Mouse (Mus musculus) frontal cortex, adult 2 months (tissue): ENCODE measurements around the gene Cog8. TPM values are rescaled to one million over a fixed set of nuclear protein-coding genes. Genes with fewer than 3 reads are reported as not detected.

Experiments used
- DNase-seq, 2 experiments: peaks; one replicate each; pipeline ENCODE4 v3.0.0; 2022; ENCODE audit warnings: low spot score in 1 of 2; ENCODE audit errors: extremely low spot score in 1 of 2
- polyA plus RNA-seq: library from polyadenylated mRNA; depleted of rRNA; stranded (reverse); fragments of >200 nt; gene quantifications from 2 replicates; pipeline ENCODE4 v1.2.3, GENCODE M21; 2012; rRNA removed

Gene Cog8
- 34.5 and 35.6 TPM in 2 replicates for polyA plus RNA-seq

DNA sequence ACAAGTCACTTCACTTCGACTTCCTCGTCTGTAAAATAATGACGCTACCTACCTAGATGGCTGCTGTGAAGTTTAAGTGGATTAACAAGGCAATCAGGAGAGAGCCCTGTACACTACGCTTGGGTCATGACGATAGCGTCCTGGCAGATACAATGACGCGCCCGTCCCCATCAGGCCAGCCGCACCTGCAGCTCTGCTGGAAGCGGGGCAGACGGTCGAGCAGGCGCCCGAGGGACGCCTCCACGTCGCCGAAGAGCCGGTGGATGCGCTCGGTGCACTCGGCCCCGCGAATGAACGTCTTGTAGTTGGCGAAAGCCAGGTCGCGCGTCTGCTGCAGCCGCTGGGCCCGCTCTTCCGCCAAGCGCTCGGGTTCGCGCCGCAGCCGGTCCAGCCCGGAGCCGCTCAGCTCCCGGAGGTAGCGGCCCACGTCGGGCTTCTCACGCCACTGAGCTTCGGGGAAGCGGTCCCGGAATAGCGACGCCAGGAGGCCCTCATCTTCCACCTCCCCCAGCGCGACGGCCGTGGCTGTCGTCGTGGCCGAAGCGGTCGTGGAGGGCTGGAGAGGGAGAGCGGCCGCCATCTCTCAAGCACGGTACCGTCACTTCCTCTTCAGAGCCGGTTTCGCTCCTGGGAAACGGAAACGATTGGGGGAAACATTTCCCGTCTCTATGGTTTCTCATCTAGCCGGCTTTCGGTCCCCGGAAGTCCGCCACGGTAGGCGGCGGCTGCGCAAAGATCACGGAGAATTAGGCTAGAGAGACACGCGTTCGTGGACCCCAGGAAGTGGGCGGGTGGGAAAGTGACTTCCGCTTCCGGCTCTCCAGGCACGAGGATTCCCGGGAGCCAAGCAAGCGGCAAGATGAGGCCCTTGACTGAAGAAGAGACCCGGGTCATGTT, at the start of gene Cog8, which contains the start of gene Nip7:
Gene Cog8 (minus strand): TSS at position 614 of the 897 bp plus-strand sequence.
Gene Nip7 (plus strand): TSS at position 802 of the 897 bp plus-strand sequence.
- DNase-seq = peak; percentile 97 to 98

DNA sequence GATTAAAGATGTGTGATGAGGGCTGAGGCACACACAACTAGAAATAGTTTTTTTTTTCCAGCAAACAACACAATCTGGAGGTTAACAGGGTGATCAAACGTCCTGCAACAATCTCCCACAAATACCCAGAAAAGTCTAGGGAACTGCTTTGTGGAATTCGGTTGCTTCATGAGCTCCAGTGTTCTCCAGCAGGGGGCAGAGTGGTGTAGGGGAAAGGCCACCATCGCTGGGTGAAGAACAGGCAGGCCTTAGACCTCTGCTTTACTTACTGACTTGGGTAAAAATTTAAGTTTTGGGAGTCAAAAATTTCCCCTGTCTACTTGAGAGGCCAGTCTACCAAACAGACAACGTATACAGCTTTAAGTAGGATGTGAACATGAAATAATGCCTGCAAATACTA, 48.1 kb upstream of the Cog8 start:
- peak in 1 of 2 experiments; percentile 89 for DNase-seq

DNA sequence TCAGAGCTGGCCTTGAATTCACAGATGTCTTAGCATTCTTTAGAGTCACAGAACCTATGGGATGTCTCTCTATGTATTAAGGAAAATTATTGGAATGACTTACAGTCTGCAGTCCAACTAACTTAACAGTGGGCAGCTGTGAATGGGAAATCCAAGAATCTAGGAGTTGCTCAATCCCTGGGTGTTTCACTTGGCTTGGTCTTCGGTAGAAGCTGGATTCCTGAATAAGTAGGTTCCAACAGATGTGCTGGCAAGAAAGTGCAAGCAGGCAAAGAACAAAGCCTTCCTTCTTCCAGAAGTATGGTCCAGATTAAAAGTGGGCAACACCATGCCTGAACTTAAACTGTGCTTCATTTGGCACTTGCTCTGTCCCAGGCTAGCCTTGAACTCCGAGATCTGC, 44.1 kb upstream of the Cog8 start:
- no peak for DNase-seq

DNA sequence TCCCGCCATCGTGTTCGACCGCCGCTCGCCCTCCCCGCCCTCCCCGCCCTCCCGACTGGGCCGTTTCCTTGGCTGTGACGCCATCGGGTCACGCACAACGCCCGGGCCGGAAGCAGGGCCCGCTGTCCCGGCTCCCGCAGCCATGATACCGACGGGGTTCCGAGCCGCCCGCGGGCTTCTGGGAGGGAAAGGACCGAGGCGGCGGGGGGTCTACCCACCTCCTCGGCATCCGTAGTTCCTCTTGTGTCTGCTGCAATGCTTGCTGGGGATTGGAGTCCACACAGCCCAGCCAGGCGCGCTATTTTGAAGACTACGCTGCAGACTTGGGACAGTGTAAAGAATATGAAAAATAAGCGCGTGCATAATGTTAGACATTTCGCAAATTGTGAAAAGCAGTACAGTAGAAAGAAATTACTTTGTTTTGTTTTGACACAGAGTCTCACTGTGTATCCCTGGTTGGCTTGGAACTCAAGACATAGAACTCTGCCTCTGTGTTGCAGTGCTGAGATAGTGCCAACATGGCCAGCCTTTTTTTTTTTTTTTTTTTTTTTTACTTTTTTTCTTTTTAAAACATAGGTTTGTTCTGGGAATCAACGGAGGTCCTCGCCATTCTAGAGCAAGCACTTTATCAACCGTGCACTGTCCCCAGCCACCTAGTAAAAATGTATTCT, 40.0 kb upstream of the Cog8 start, which contains the start of gene Terf2:
Gene Terf2 (minus strand): TSS at position 182 of the 671 bp plus-strand sequence.
- peak; percentile 94 to 96 for DNase-seq

DNA sequence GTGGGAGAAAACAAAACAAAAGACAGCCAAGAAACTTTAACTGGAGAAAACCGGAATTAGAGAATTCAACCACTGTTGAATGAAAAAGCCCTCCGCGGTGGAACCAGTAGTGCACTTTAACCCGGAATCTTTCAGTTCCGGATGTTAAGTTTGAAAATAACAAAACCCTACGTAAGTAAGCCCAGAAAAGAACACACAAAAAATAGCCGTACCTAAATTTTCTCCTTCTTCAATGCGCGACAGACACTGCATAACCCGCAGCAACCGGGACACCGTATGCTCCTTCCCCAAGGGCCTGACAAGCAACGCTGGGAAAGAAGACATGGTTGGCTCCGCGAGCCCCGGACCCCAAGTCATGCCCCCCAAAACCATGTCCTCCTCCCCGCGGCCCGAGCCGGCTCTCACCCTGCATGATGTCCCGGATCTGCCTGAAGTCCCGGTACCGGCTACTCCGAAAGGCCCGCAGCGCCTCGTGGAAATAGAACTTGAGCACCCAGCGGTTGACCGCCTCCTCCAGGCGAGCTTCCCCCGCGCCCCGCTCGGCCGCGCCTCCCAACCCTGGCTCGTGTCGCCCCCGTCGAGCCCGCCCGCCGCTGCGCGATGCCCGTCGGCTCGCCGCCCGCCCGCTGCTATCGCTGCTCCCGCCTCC, 39.4 kb upstream of the Cog8 start:
- peak in 1 of 2 experiments; percentile 16 for DNase-seq

DNA sequence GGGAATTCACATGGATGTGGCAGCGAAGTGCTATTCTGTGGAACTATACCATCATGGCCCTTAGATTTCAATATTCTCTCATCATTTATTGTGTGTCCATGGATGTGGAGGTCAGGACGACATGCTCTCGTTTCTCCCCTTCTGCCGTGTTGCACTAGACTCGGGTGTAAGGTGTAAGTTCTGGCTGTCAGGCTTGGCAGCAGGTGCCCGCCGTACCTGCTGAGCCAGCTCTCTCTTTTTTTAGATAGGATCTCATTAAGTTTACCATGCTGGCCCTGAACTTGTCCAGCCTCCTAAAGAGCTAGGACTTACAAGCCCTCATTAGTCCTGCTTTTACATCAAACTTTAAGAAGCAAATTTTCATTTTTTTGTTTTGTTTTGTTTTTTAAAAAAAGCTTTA, 34.0 kb upstream of the Cog8 start:
- DNase-seq = no peak

DNA sequence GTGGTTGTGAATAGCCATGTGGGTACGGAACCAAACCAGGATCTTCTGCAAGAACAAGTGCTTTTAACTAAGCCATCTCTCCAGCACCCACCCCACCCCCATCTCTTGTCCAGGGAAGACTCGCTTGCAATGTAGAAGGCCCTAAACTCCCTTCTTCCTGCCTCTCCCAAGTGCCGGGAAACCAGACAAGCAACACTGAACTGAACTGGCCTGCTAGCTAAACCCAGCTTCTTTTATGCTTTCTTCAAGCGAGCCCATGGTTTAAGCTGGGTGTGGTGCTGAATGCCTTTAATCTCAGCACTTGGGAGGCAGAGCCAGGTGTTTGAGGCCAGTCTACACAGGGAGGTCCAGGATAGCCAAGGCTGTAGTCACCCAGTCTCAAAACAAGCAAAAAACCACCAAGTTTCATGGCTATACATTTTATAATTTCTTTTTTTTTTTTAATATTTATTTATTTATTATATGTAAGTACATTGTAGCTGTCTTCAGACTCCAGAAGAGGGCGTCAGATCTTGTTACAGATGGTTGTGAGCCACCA, 32.1 kb upstream of the Cog8 start:
- DNase-seq = no peak

DNA sequence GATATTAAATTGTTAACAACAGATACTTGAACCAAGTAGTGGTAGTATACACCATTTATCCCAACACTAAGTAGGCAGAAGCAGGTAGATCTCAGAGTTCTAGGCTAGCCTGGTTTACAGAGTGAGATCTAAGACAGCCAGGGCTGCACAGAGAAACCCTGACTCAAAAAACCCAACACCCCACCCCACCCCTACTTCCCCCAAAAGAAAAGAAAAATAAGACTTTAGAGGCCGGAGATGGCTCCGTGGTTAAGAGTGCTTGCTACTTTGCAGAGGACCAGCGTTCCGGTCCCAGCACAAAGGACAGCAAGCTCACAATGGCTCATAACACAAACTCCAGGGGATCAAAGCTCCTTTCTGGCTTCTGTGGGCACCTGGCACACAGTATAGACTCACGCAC, 29.5 kb upstream of the Cog8 start:
- no peak for DNase-seq

DNA sequence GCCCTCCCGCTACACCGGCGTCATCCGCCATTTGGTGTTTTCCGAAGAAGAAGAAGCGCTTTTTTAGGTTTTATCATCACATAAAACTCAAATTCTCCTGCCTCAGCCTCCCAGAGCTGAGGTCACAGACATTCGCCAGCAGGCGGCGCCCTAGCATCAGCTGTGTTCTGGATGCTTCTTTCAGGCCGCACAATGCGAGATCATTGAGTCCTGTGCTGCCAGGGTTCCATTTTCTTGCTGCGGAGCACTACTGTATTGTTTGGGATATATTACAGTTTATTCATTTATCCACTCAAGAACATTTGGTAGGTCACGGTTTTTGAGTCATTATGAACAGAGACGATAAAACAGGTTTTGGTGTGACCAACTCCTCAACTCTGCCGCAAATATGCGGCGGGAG, 28.9 kb upstream of the Cog8 start:
- DNase-seq = no peak

DNA sequence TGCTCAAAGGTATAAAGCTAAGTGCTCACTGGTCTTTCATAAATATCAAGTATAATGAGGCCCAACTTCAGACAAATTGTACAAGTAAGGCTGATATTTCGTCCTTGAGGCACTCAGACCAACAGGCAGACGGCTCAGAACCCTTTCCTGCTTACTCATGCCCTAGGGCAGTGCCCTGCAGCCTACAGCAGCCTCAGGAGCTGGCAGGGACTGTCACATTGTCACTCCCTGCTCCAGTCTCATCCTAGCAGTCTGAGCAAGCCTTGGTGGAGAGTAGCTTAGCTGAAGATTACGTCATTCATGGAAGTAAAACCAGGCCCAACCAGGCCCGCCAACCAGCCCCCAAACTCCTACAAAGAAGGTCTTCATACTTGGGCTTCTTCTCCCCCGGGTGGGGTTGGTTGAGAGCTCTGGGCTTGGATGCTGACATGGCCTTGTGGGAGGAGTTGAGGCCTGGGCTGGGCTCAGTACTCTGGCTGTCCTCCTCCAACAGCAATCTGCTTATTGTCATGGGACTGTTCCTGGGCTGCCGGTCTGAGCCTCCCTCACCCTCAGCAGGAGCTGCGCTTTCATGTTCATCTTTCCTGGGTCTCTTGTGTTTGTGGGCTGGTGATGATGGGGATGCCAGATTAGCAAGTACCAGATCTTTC, 19.9 kb upstream of the Cog8 start:
- no peak for DNase-seq

DNA sequence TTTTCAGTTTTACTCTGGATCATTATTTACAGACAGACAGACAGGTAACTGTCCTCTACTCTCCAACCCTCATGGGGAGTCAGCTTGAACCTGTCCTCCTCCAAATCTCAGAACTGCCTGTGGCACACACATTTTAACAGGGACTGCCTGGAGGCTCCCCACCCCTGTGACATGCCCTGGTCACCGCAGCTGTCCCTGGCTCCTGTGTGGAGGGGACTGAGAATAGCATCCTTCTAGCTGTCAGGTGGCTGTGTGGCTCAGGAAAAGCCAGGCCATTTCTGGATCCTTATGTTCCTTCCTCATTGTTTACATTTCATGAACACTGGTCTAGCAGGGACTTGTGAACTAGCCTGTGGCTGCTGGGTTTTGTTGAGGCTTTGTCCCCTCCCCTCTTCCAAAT, 17.6 kb upstream of the Cog8 start:
- DNase-seq = no peak

DNA sequence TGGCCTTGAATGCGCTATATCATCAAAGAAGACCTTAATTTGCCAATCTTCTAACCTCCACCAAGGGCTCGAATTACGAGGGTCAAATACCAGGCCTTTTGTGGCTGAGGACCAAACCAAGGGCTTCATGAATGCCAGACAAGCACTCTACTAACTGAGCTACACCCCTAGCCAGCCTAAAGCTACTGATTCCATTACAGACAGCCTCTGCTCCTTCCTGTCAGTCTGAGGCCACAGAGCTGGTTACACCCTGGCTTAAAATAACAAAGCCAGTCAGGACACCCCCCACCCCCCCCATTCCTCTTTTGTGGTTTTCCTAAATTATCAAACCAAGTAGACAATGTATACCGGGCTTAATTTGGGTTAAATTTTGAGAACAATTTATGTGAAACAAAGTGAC, 17.2 kb upstream of the Cog8 start:
- DNase-seq = no peak

DNA sequence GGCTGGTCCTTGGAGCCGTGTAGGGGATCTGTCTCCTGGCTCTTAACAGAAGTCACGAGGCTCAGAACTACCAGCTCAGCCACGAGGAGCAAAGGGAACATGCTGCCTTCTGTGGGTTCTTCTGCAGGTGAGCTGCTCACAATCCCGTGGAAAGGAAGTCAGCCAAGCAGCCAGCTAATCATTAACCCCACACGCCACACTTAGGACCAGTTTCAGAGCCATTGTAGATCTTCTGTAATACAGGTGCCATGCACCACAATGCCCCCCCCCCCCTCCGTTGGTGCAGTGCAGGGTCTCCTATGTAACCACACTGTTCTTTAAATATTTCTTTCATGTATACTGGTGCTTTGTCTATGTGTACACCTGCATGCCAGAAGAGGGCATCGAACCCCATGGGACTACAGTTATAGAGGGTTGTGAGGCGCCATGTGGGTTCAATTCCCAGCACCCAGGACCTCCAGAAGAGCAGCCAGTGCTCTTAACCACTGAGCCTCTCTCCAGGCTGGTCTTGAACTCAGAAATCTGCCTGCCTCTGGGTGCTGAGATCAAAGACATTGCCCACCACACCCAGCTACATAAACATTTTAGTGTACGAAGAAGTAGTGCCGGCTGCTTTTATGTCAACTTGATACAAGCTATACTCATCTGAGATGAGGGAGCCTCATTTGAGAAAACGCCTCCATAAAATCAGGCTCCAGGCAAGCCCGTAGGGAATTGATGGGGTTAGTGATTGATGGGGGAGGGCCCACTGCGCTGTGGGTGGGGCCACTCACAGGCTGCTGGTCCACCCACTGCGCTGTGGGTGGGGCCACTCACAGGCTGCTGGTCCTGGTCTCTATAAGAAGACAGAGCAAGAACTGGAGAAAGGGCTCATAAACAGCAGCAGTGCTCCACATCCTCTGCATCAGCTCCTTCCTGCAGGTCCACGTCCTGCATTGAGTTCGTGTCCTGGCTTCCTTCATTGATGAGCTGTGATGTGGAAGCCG, 9.3 kb upstream of the Cog8 start, which contains the start of gene Tmed6:
Gene Tmed6 (minus strand): TSS at position 134 of the 986 bp plus-strand sequence.
- DNase-seq = no peak

DNA sequence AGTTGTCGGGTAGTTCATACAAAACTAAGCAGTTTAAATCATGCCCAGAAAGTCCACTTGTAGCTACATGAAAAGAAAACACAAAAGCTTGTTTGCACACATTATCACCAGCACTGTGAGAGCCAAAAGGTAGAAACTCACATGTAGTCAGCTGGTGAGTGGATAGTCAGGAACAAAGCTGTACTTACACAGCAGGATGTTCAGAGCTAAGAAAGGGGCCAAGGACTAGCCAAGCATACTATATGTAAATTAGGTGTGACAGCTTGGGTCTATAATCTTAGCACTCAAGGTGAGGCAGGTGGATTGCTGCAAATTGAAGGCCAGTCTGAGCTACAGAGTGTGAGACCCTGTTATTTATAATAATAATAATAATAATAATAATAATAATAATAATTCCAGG, 6.1 kb upstream of the Cog8 start:
- DNase-seq = no peak

DNA sequence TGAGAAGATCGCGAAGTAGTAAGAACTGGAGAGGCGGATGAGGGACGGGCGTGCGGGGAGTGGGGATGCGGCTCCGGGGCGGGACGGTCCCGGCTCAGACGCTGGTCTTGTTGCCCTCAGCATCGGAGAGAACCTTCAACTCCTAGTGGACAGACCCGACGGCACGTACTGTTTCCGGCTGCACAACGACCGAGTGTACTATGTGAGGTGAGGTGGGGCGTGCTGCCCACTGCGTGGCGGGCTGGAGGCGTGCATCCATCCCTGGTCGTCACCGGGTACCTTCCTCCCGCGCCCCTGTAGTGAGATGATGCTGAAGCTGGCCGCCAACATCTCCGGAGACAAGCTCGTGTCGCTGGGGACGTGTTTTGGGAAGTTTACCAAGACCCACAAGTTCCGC, 482 bp upstream of the Cog8 start:
- no peak for DNase-seq

DNA sequence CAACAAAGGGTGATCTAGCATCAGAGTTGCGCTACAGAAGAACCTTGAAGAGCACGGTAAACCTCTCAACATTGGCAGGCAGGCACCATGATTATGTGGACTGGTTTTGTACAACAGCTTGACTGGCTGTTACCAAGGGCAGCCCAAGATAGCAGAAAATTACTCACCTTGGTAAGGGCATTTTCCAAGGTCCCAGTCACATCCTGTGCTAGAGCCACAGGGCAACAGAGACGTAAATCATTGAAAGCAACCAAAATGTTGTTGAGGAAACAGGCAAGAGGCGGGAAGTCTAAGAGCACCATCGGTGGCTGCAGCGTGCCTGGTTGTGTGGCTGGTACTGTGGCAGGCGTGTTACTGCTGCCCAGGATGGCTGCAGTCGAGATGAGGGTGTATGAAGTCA, 4.4 kb downstream of the Cog8 start:
- no peak for DNase-seq

DNA sequence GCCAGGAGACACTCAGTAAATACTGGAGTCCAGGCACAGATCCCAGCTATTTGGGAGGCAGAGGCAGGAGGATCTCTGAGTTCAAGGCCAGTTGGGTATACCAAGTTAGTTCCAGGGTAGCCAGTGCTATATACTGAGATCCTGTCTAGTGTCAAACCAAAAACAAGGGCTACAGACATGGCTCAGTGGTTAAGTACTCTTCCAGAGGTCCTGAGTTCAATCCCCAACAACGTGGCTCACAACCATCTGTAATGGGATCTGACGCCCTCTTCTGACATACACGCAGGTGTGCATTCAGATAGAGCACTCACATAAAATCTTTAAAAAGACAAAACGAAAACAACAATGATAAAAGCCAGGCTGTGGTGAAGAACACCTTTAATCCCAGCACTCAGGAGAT, 7.0 kb downstream of the Cog8 start:
- DNase-seq = no peak

DNA sequence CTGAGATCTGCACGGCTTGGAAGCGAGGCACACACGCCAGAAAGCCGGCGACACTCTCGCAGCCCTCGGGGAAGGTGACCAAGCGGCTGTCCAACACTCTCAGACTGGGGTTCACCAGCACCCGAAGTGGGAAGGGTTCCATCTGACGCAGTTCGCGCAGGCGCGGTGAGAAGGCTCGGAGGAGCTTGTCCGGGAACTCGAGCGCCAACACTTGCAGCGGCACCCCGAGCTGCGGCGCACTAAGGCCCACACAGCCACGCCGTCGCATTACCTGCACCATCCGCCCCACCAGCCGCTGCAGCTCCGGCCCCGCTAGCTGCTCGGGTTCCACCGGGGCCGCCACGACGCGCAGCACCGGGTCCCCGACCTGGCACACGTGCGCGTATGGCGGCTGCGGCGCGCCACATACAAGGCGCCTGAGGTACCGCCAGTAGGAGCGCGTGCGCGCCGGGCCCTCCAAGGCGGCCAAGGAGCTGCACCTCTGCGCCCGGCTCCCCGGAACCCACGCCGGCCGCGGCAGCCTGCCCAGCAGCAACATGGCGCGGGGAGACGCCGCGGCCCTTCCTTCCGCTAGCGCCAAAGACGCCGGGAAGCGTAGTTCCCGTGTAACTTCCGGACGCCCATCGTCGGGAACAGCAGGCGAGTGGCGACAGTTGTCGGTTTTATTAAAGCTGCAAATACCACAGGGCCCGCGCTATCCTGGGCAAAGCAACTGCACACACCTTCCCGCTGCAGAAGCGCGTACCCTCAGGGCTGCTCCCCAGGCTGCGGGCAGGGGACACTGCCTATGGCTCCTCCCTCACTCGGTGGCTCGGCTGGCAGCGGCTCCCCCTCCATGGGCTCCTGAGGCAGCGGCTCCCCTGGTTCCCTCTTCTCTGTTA, 8.2 kb downstream of the Cog8 start, which contains the start of gene Pdf:
Gene Pdf (minus strand): TSS at position 554 of the 881 bp plus-strand sequence.
- peak; percentile 69 to 85 for DNase-seq
